Mouse (Mus musculus): ENCODE measurements around the gene Erp29. TPM values are rescaled to one million over a fixed set of nuclear protein-coding genes. Genes with fewer than 3 reads are reported as not detected.

Erp29 gene
- total RNA-seq (2015; ENCODE audit: low replicate concordance) (37.8 and 44.6 TPM in 2 replicates), total RNA-seq (2017; ENCODE audit: low replicate concordance) (76.1 and 121 TPM in 2 replicates)

GRCm38 (mm10) chr5:121452026-121452869 is at the start of gene Erp29:
Gene Erp29 (minus strand): TSS chr5:121452506.
- ATAC-seq (replicated peaks; ENCODE audit: low FRiP score, poor library complexity, severe bottlenecking): peak; percentile 90

DNA sequence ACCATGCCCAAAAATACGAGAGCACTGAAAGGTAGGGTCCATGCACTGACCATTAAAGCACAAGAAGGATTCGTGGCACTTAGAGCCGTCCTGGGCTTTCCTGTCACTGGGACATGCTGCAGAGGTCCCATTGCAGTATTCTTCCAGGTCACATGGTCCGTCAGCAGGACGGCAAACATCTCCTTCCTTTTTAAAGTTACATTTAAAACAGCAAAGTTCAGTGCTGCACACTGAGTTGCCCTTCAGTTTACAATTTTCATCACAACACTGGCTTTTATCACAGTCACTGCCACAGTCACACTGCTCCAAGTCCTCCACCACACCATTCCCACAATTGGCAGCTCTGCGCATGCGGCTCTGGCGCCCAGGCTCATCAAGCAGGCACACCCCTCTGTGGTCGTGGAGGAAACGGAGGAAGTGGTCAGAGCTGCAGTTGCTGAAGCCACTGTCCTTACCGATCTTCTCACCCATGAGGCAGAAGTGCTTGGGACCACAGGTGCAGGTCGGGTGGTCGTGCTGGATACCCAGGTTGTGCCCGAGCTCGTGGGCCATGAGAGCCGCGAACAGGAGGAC is 49.2 kb upstream of the Erp29 start:
- ATAC-seq (replicated peaks; ENCODE audit: low FRiP score, poor library complexity, severe bottlenecking): peak; percentile 7; the same call in 1 of the 2 replicates

DNA sequence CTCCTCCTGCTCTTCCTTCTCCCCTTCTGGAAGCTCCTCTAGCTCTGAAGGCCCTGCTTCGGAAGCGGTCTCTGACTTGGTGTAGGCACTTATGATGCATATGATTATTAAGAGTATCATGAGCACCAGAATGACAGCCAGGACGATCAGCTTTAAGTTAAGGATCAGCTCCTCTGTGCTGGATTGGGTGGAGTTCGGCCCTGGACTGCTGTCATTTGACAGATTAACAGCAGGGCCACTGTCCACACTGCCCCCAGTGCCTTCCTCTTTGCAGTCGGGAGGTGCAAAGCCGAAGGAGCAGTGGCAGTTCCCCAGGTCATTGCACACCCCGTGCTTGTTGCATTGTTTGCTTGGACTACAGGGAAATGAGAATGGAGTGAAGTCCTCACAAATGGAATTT is 48.4 kb upstream of the Erp29 start:
- no peak for ATAC-seq (replicated peaks; ENCODE audit: low FRiP score, poor library complexity, severe bottlenecking)

- ATAC-seq (replicated peaks; ENCODE audit: low FRiP score, poor library complexity, severe bottlenecking): no peak
These were observed 41.0 kb upstream of the Erp29 start for GRCm38 (mm10) chr5:121493305-121493704.

- no peak for ATAC-seq (replicated peaks; ENCODE audit: low FRiP score, poor library complexity, severe bottlenecking)
These were observed 32.5 kb upstream of the Erp29 start for GRCm38 (mm10) chr5:121484801-121485200.

DNA sequence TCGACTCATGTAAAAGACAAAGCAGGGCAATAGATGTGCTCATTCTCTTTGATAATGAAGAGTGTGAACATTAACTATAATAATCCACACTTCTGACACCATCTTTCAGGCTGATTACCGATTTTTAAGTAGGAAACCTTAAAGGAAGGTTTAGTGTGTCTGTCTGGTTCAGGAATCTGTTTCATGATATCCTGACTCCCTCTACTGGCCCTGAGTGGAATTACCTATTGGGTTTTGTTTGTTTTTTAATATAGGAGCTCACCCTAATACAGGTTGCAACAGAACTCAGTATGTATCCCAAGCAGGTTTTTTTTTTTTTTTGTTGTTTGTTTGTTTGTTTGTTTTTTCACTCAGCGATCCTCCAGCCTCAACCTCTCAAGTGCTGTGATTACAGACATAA is 25.4 kb upstream of the Erp29 start:
- ATAC-seq (replicated peaks; ENCODE audit: low FRiP score, poor library complexity, severe bottlenecking): peak; percentile 73

DNA sequence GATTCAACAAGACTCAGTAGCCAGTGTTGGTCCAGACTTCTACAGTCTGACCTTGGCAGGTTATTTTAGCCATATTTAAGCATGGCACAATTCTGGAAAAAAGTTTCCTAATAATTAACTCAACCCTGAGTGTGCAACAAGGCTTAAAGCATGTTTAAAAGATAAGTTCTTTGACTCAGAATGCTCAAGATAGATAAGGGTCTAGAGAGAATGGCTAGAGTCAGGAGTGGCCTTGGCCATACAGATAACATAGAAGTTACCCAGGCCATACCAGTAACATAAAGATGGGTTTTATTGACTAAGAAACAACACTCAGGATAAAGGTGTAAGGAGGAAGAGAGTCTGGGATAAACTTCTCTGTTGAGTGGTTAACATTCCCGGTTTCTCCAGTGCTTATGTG is 23.7 kb upstream of the Erp29 start:
- ATAC-seq (replicated peaks; ENCODE audit: low FRiP score, poor library complexity, severe bottlenecking): peak; percentile 29; the same call in 1 of the 2 replicates

DNA sequence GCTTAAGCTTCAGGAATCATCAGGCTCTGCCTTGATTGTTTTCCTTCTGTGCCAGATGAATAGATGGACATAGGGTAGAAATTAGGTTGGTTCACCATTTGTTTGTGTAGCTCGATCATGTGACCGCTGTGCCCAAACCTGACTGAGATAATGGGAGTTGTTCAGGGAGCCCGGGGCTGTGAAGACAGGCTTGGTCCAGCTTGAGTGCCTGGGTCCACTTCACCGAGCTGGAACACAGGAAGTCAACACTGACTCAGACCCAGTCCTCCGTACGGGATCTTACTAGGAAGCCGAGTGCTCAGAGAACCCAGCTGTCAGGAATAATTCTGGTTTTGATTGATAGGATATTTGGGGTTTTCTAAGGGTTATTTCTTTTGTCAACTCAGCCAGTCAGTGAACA is 22.3 kb upstream of the Erp29 start:
- ATAC-seq (replicated peaks; ENCODE audit: low FRiP score, poor library complexity, severe bottlenecking): no peak

DNA sequence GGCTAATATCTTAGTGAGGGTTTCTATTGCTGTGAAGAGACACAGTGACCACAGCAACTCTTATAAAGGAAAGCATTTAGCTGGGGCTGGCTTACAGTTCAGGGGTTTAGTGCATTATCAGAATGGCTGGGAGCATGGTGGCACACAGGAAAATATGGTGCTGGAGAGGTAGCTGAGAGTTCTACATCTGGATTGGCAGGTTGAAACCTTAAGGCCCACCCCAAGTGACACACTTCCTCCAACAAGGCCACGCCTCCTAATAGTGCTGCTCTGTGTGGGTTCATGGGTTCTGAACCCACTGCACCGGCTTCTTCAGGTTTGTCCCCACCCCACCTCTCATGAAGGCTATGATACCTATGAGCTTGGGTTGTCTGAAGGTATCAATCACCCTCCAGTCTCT is 20.1 kb upstream of the Erp29 start:
- no peak for ATAC-seq (replicated peaks; ENCODE audit: low FRiP score, poor library complexity, severe bottlenecking)

DNA sequence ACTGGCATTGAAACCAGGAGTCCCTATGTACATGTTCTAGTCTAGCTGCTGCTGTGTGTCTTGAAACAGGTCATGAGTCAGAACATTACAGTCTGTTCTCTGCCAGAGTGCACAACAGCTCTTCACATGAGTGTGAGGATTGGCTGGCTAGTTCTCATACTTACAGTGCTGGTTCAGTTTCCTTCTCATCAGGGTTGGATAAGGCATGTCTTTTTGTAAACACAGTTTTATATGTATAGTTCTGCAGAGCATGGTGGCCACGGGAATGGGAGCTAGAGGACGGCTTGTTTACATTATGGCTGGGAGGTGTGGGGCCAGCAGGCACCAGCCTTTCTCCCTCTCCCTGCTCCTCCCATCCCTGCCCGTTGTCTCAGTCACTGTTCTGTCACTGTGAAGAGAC is 17.3 kb upstream of the Erp29 start:
- ATAC-seq (replicated peaks; ENCODE audit: low FRiP score, poor library complexity, severe bottlenecking): no peak

DNA sequence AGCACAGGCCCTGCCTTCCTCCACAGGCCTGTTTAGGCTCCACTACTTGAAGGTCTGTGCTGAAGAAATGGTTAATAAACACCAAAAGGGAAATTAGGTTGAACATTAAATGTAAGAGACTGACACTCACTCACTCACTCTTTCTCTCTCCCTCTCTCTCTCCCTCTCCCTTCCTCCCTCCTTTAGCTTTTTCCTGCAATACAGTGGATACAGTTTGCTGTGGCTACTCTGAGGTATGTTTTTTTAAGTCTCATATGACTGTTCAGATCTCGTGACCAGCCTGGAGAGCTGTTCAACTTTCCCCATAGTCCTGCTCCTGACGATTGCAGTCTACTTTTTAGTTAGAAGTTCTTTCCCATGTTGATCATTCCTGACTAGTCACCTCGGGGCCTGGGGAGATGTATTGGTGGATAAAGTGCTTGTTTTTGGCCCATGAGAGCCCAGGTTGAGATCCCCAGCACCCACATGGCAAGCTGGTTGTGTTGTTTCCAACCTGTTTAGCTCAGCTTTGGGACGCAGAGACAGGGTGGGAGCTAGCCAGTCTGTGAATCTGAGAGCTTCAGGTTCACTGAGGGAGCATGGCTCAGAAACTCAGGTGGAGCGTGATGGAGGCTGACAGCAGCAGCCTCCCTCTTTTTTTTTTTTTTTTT is 11.4 kb upstream of the Erp29 start:
- ATAC-seq (replicated peaks; ENCODE audit: low FRiP score, poor library complexity, severe bottlenecking): no peak

- ATAC-seq (replicated peaks; ENCODE audit: low FRiP score, poor library complexity, severe bottlenecking): peak; percentile 65; the same call in 1 of the 2 replicates
These were observed 10.7 kb upstream of the Erp29 start for GRCm38 (mm10) chr5:121462967-121463366.

GRCm38 (mm10) chr5:121462171-121462502 is 9.8 kb upstream of the Erp29 start:
- 0 out of 2 replicates have a peak, but pooled peaks have one; percentile 20 for ATAC-seq (replicated peaks; ENCODE audit: low FRiP score, poor library complexity, severe bottlenecking)

GRCm38 (mm10) chr5:121461339-121462170 is 9.2 kb upstream of the Erp29 start:
- ATAC-seq (replicated peaks; ENCODE audit: low FRiP score, poor library complexity, severe bottlenecking): no peak

DNA sequence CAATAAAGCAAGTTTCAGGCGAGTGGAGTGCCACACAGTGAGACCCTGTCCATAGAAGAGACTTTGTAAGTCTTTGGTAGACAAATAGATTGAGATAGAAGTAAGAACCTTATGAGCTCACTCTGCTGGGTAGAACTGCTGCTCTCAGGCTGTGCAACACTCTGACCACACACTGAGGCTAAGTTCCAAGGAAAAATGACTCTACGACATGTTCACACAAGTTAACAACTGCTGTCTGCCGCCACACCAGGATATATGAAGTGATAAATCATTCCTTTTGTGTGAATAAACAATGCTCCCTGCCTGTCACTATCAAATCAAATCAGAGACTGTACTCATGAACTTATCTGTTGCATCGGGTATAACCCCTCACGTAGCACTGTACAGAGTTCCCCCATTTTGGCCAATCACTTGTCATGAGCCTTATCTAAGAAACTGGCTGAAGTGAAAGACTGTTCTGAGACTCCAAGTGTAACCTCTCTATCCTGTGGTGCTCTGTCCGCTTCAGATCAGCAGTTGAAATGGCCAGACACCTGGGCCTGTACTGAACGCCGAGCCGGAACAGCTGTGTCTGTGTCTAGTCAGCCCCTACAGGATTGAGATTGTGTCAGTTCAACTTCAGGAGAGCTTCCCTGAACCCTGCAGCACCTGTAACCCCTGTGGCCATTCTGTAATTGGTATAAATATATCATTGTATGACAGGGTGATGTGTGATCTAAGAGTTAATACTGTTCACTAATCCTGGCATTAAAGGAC is 3.4 kb upstream of the Erp29 start:
- ATAC-seq (replicated peaks; ENCODE audit: low FRiP score, poor library complexity, severe bottlenecking): no peak

GRCm38 (mm10) chr5:121454503-121454782 is 2.1 kb upstream of the Erp29 start:
- no peak for ATAC-seq (replicated peaks; ENCODE audit: low FRiP score, poor library complexity, severe bottlenecking)

GRCm38 (mm10) chr5:121453743-121454502 is 1.6 kb upstream of the Erp29 start:
- ATAC-seq (replicated peaks; ENCODE audit: low FRiP score, poor library complexity, severe bottlenecking): no peak

DNA sequence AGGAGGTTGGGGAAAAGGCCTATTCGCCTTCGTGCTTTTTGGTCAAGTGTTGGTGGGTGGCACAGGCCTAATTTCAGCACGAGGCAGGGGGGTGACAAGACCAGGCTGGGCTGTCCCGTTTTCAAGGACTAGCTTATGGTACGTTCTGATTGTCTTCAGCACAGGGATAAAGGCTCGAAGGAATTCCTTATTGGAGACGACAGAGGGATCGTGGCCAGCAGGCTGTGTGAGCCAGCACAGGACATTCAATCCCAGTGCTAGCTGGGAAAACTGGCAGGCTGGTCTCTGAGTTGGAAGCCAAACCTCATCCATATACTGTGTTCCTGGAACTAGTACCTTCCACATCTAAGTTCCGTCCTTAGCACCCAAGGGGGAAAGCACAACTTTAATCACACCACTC is 600 bp upstream of the Erp29 start:
- peak; percentile 3; the same call in 1 of the 2 replicates for ATAC-seq (replicated peaks; ENCODE audit: low FRiP score, poor library complexity, severe bottlenecking)

GRCm38 (mm10) chr5:121451644-121452025 is 671 bp downstream of the Erp29 start, which contains the start of gene Tmem116:
Gene Tmem116 (plus strand): TSS chr5:121451893.
- ATAC-seq (replicated peaks; ENCODE audit: low FRiP score, poor library complexity, severe bottlenecking): peak; percentile 67

All from erythroblast, adult 5-6 weeks (primary cell).